Mouse (Mus musculus): ENCODE measurements around the gene Smim20.
A peak's percentile ranks its signal among the peaks of the same experiment; 100 is the strongest.

The Smim20 gene

DNA sequence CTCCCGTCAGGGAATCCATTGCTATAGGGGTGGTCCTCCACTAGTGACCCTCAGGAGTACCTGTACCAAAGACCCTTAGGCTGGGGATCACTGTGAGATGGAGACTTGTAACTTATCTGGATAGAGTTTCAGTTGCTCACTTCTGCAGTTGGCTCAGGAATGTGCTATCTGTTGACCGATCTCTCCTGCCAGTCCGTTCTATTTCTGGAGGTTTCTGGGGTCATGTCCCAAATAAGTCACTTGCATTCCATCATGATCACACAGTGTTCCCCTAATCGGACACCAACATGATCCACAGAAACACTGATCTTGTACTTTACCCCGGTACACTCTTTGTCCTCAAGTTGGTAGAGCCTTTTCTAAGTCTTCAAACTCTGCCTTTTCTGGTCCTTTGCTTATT lies 40.6 kb downstream of the Smim20 start:
- DNase-seq (ENCODE audit: low spot score): no peak

GRCm38 (mm10) chr5:53314404-53315167 lies 47.7 kb downstream of the Smim20 start:
- DNase-seq (ENCODE audit: low spot score): no peak

GRCm38 (mm10) chr5:53315829-53316228 lies 48.9 kb downstream of the Smim20 start:
- DNase-seq (ENCODE audit: low spot score): no peak

- no peak for DNase-seq (ENCODE audit: low spot score)
Observed at GRCm38 (mm10) chr5:53317396-53317795, 50.5 kb downstream of the Smim20 start.

GRCm38 (mm10) chr5:53317885-53318466 lies 51.1 kb downstream of the Smim20 start:
- DNase-seq (ENCODE audit: low spot score): no peak

GRCm38 (mm10) chr5:53320331-53320730 lies 53.4 kb downstream of the Smim20 start:
- no peak for DNase-seq (ENCODE audit: low spot score)

GRCm38 (mm10) chr5:53321901-53322300 lies 55.0 kb downstream of the Smim20 start:
- no peak for DNase-seq (ENCODE audit: low spot score)

- DNase-seq (ENCODE audit: low spot score): no peak
Observed at GRCm38 (mm10) chr5:53322471-53322870, 55.6 kb downstream of the Smim20 start.

DNA sequence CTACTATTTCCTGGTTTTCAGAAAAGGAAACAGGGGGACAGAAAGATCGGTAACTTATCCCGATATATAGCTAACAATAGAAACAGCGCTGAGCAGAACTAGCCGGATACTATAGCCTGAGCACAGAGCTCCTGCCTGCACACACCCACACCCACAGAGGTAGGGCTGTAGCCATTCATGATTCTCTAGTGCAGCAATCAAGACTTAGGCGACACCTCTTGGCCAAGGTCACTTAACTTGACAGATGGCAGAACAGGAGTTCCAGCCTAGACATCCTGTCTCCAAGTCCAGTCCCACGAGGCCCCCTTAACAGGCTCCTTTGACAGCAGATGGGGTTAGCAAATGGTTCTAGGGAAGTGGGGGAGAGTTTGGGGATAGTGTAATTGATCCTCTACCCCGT lies 56.2 kb downstream of the Smim20 start:
- peak; percentile 49 for DNase-seq (ENCODE audit: low spot score)

DNA sequence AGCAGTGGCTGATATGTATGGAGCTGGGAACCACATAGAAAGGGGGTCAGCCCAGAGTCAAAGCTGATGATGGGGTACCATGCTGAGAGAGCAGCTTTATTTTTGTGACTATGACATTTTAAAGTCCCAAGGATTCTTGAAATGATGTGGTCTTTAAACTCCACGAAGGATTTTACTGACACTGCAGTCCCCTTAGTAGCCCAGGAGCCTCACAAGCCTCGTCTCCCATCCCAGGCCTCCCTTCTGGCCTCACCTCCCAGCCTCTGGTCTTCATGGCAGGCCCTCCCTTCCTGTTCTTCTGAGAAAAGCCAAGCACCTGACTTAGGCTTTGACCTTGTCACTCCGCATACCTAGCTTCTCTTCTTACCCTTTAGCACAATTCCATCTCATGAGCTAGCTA lies 57.4 kb downstream of the Smim20 start:
- no peak for DNase-seq (ENCODE audit: low spot score)

DNA sequence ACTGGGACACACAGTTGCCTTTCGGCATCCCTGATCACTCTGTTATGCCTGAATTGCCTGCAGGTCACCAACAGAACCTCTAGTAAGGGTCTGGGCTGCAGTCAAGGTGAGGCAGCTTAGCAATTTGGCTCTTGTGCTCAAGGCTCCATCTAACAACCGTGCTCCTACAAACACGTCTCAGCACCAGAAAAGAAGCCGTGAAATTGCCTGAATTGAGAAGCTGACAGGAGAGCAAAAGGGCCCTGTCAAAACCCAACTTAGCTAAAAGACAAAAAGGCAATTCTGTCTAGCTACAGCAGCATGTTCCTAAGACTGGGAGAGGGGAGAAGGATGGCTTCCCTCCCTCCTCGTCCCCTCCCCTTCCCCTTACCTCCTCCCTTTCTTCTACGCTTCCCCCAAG lies 57.9 kb downstream of the Smim20 start:
- DNase-seq (ENCODE audit: low spot score): peak; percentile 14

DNA sequence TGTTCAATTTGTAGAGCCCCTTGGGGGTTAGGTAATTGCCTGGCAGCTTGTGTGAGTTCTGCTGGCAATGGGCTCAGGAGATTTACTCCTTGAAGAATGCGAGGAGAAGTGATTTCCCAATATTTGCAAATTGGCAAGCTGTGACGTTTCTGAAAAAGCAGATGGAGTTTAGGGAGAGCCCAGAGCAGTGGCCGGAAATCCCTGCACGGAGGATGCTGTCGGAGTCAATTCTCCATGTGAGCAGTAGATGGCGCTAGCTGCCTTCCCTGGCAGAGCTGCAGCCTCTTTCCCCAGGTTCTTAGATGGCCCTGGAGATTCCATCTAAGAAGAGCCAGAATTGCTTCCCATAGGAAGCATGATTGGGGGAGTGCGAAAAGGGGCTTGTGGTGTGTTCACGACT lies 59.1 kb downstream of the Smim20 start:
- peak; percentile 89 for DNase-seq (ENCODE audit: low spot score)

DNA sequence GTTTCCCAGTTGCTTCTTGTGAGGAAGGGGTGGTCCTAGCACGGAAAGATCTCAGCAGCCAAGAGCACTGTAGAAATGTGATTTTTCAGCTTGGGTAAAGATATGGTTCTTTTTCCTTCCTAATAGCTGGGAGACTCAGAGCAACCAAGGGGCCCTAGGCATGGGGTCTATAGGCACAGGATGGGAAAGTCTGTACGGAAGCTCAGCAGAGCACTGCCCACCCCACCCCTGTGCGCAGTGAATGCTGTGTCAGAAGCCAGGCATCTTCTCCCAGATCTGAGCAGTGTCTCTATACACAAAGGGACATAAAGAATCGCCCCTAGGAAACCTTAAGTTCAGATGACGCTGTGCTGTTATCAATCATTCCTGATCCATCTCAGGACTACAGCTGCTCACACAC lies 59.6 kb downstream of the Smim20 start:
- no peak for DNase-seq (ENCODE audit: low spot score)
